Mouse (Mus musculus) right cerebral cortex, postnatal 4 days (tissue): ENCODE measurements around the gene Dpysl5.
"Not testable (repeated sequence)": the region's sequence is repeated elsewhere in the genome, so short reads cannot be mapped to it uniquely, and the experiment has no call there.

Experiments
- DNase-seq: peaks from one replicate; pipeline ENCODE4 v3.0.0-alpha.2; 2022

Gene Dpysl5

GRCm38 (mm10) chr5:30711147-30712001 lies at the start of gene Dpysl5:
Gene Dpysl5, plus strand, starts transcription at chr5:30711564.
- peak; percentile 89 for DNase-seq

GRCm38 (mm10) chr5:30665360-30665759 lies 46.0 kb upstream of the Dpysl5 start:
- DNase-seq: no peak

- DNase-seq: no peak
These were observed 45.4 kb upstream of the Dpysl5 start for GRCm38 (mm10) chr5:30665968-30666367.

- peak; percentile 65 for DNase-seq
These were observed 44.8 kb upstream of the Dpysl5 start, which contains the start of gene Cenpa for GRCm38 (mm10) chr5:30666391-30667195. Gene Cenpa, plus strand, starts transcription at chr5:30666777.

- DNase-seq: no peak
These were observed 44.1 kb upstream of the Dpysl5 start for GRCm38 (mm10) chr5:30667215-30667614.

GRCm38 (mm10) chr5:30667686-30668085 lies 43.7 kb upstream of the Dpysl5 start:
- no peak for DNase-seq

GRCm38 (mm10) chr5:30668637-30669495 lies 42.5 kb upstream of the Dpysl5 start:
- no peak for DNase-seq

GRCm38 (mm10) chr5:30669496-30669830 lies 41.9 kb upstream of the Dpysl5 start:
- DNase-seq: no peak

GRCm38 (mm10) chr5:30670091-30670490 lies 41.3 kb upstream of the Dpysl5 start:
- DNase-seq: no peak

- DNase-seq: no peak
These were observed 37.4 kb upstream of the Dpysl5 start for GRCm38 (mm10) chr5:30674001-30674400.

- no peak for DNase-seq
These were observed 34.6 kb upstream of the Dpysl5 start for GRCm38 (mm10) chr5:30676800-30677199.

- not testable (repeated sequence) for DNase-seq
These were observed 33.3 kb upstream of the Dpysl5 start for GRCm38 (mm10) chr5:30678069-30678468.

- DNase-seq: no peak
These were observed 32.6 kb upstream of the Dpysl5 start for GRCm38 (mm10) chr5:30678722-30679296.

- DNase-seq: no peak
These were observed 31.8 kb upstream of the Dpysl5 start for GRCm38 (mm10) chr5:30679593-30679992.

GRCm38 (mm10) chr5:30681970-30682369 lies 29.4 kb upstream of the Dpysl5 start:
- no peak for DNase-seq

- no peak for DNase-seq
These were observed 28.3 kb upstream of the Dpysl5 start for GRCm38 (mm10) chr5:30682967-30683600.

- DNase-seq: no peak
These were observed 27.4 kb upstream of the Dpysl5 start for GRCm38 (mm10) chr5:30683993-30684392.

GRCm38 (mm10) chr5:30686781-30687180 lies 24.6 kb upstream of the Dpysl5 start:
- peak; percentile 55 for DNase-seq

GRCm38 (mm10) chr5:30700361-30701000 lies 10.9 kb upstream of the Dpysl5 start:
- DNase-seq: no peak

GRCm38 (mm10) chr5:30701373-30701772 lies 10.0 kb upstream of the Dpysl5 start:
- DNase-seq: not testable (repeated sequence)

GRCm38 (mm10) chr5:30701866-30702265 lies 9.5 kb upstream of the Dpysl5 start:
- DNase-seq: no peak
